ENCODE assay signal across 9 mouse cellular contexts in genomic region chr7:125630317-125630716, GRCm38 (mm10). TPM values are rescaled to one million over a fixed set of nuclear protein-coding genes. Genes with fewer than 3 reads are reported as not detected.
DNase-seq lines count a peak whose midpoint lies in the region; ATAC-seq and TF ChIP-seq lines count a peak whose summit lies in the region.
"Had no signal": no experiment of that assay in that cellular context is flagged by ENCODE, and none has a peak within 500 bp of the region (broad histone marks: within the 10 kb centered on the region; RNA-seq: fewer than 3 reads in every experiment).

No protein-coding gene starts in this region.

- no peak overlapping the region; the same call in 1 of the 2 replicates for H3K27ac ChIP-seq in heart, postnatal 0 days (ENCODE audit: low read depth)
- H3K27ac ChIP-seq in thymus, adult 2 months (ENCODE audit: control insufficient read depth, insufficient read depth, low read length), result peak overlapping the region; percentile 98
- H3K27ac ChIP-seq in intestine, embryonic 15.5 days, result no peak overlapping the region

- peak overlapping the region; percentile 25; the same call in 1 of the 2 replicates for H3K4me2 ChIP-seq in heart, postnatal 0 days (ENCODE audit: low read depth, low read length)
- no peak overlapping the region for H3K4me2 ChIP-seq in intestine, embryonic 15.5 days (replicated peaks)

- no peaks in the 10 kb centered on the region for H3K36me3 ChIP-seq in heart, postnatal 0 days (replicated peaks; ENCODE audit: control insufficient read depth, insufficient read depth, low read length)
- peaks cover 20% of the 10 kb centered on the region for H3K36me3 ChIP-seq in thymus, adult 2 months (ENCODE audit: control insufficient read depth, insufficient read depth, low read length)
- no peaks in the 10 kb centered on the region for H3K36me3 ChIP-seq in intestine, embryonic 15.5 days
- H3K36me3 ChIP-seq: G1E had no signal

- no peak for TF ChIP-seq CTCF in heart, postnatal 0 days (IDR thresholded peaks at IDR 0.05; ENCODE audit: low read depth)
- TF ChIP-seq CTCF in thymus, adult 2 months (IDR thresholded peaks at IDR 0.05; ENCODE audit: borderline replicate concordance, control insufficient read depth, extremely low read depth, insufficient read depth, low read length, poor library complexity), result 0 out of 2 replicates have a peak, but pooled peaks have one; percentile 51

- peaks cover 8% of the 10 kb centered on the region for H3K9me3 ChIP-seq in heart, postnatal 0 days (replicated peaks; ENCODE audit: control insufficient read depth, low read length)
- no peaks in the 10 kb centered on the region for H3K9me3 ChIP-seq in intestine, embryonic 15.5 days

- no peaks in the 10 kb centered on the region for H3K4me1 ChIP-seq in heart, postnatal 0 days (ENCODE audit: control insufficient read depth, insufficient read depth)
- H3K4me1 ChIP-seq in thymus, adult 2 months (replicated peaks; ENCODE audit: control insufficient read depth, insufficient read depth, low read length), result peaks cover 37% of the 10 kb centered on the region
- H3K4me1 ChIP-seq in intestine, embryonic 15.5 days (replicated peaks), result no peaks in the 10 kb centered on the region

- TF ChIP-seq POLR2A in thymus, adult 2 months (IDR thresholded peaks at IDR 0.05; ENCODE audit: control insufficient read depth, extremely low read depth, insufficient read depth, low read length, poor library complexity), result peak; percentile 92

- ATAC-seq in heart, postnatal 0 days (ENCODE audit: insufficient read depth, low read depth), result no peak
- no peak for ATAC-seq in intestine, embryonic 15.5 days

- 41% methylated on average over 4 of the region's 4 CpGs for WGBS in heart, postnatal 0 days
- WGBS in thymus, adult 2 months, result 1% methylated on average over 4 of the region's 4 CpGs
- WGBS in intestine, embryonic 15.5 days, result 58% methylated on average over 4 of the region's 4 CpGs

- no peak for TF ChIP-seq EP300 in heart, postnatal 0 days (IDR thresholded peaks at IDR 0.05; ENCODE audit: low read depth)

- no peak overlapping the region; the same call in 1 of the 2 replicates for H3K9ac ChIP-seq in heart, postnatal 0 days (replicated peaks; ENCODE audit: low read depth, low read length)
- H3K9ac ChIP-seq in intestine, embryonic 15.5 days, result no peak overlapping the region

- no peaks in the 10 kb centered on the region for H3K27me3 ChIP-seq in heart, postnatal 0 days (ENCODE audit: control insufficient read depth, insufficient read depth, low read length)
- H3K27me3 ChIP-seq in thymus, adult 2 months (ENCODE audit: control insufficient read depth, insufficient read depth, low read length), result no peaks in the 10 kb centered on the region
- no peaks in the 10 kb centered on the region for H3K27me3 ChIP-seq in intestine, embryonic 15.5 days (replicated peaks)

- no peak for DNase-seq in heart, postnatal 0 days (ENCODE audit: low spot score)
- no peak for DNase-seq in heart, adult 8-10 months (ENCODE audit: low spot score)
- peak; percentile 48 for DNase-seq in brain, adult 2 months (ENCODE audit: low read depth, low spot score)
- peak; percentile 44 for DNase-seq in lung, postnatal 36 days
- DNase-seq in thymus, adult 2 months, result peak; percentile 88
- no peak for DNase-seq in adrenal gland, postnatal 4 days (ENCODE audit: low spot score in 2 of 2)
- DNase-seq in embryo, embryonic 10 days (ENCODE audit: low spot score), result no peak

- H3K4me3 ChIP-seq in heart, postnatal 0 days (ENCODE audit: low read depth, low read length), result peak overlapping the region; percentile 19; the same call in 1 of the 2 replicates
- peak overlapping the region; percentile 96 for H3K4me3 ChIP-seq in thymus, adult 2 months (ENCODE audit: control insufficient read depth, insufficient read depth, low read length)
- no peak overlapping the region for H3K4me3 ChIP-seq in intestine, embryonic 15.5 days (replicated peaks)

RNA-seq across cellular contexts. Expression of gene Il21r, which starts 27.1 kb away (rescaled TPM):
- total RNA-seq in heart, postnatal 0 days (2014; rRNA removed; ENCODE audit: low replicate concordance), result 0.19 TPM in 1 of 2 replicates, not detected in the other
- polyA plus RNA-seq in heart, postnatal 0 days (2015; fragmentation: Nextera tagmentation; extraction: Ambion mirVana), result 0.12 and 0.19 TPM in 2 replicates
- under 1 TPM; 0.19 to 0.69 (median 0.33) TPM for total RNA-seq in heart, adult 8-10 months (2022)
- polyA plus RNA-seq in thymus, adult 2 months (2012; rRNA removed), result 177 and 188 TPM in 2 replicates
- under 1 TPM; 0.76 TPM for total RNA-seq in adrenal gland, postnatal 4 days (2021)
- polyA plus RNA-seq in intestine, embryonic 15.5 days (2015; fragmentation: Nextera tagmentation; extraction: Ambion mirVana), result 0.32 and 0.52 TPM in 2 replicates

Comparison
In these comparisons a context has a peak if more than half of its experiments do, and no peak if none do; other contexts are left out.
1. DNase-seq: peak in brain, adult 2 months (single experiment), lung, postnatal 36 days (single experiment) and thymus, adult 2 months (single experiment); none in heart, postnatal 0 days (single experiment), heart, adult 8-10 months (single experiment), adrenal gland, postnatal 4 days (0 of 2) and embryo, embryonic 10 days (single experiment).